Mouse (Mus musculus): ENCODE measurements around the gene Tmem38b. TPM values are rescaled to one million over a fixed set of nuclear protein-coding genes. Genes with fewer than 3 reads are reported as not detected.

The Tmem38b gene
- polyA plus RNA-seq, 1 experiment, result 11.9 TPM

GRCm38 (mm10) chr4:53818320-53818719 lies 7.5 kb upstream of the Tmem38b start:
- Histone ChIP-seq H3K4me3 (ENCODE audit: control insufficient read depth, low read depth, low read length) (no peak overlapping the region), H3K27ac (ENCODE audit: control insufficient read depth, insufficient read depth, low read depth, low read length) (no peak overlapping the region), H3K36me3 (ENCODE audit: control insufficient read depth, insufficient read depth, low read length) (no peaks in the 10 kb centered on the region)

GRCm38 (mm10) chr4:53823697-53824096 lies 2.1 kb upstream of the Tmem38b start:
- TF ChIP-seq CTCF (IDR thresholded peaks at IDR 0.05; ENCODE audit: control insufficient read depth, insufficient read depth, insufficient replicate concordance, low read depth, low read length) (no peak), POLR2A (IDR thresholded peaks at IDR 0.05; ENCODE audit: control insufficient read depth, low read depth, low read length) (no peak)
- H3K36me3 ChIP-seq (ENCODE audit: control insufficient read depth, insufficient read depth, low read length), result no peaks in the 10 kb centered on the region
- no peak overlapping the region for H3K4me3 ChIP-seq (ENCODE audit: control insufficient read depth, low read depth, low read length)
- peaks cover 2% of the 10 kb centered on the region; the same call in 1 of the 2 replicates for H3K4me1 ChIP-seq (ENCODE audit: control insufficient read depth, insufficient read depth, low read length)
- no peaks in the 10 kb centered on the region for H3K27me3 ChIP-seq (ENCODE audit: control insufficient read depth, insufficient read depth, low read length)
- H3K27ac ChIP-seq (ENCODE audit: control insufficient read depth, insufficient read depth, low read depth, low read length), result no peak overlapping the region

More at GRCm38 (mm10) chr4:53818320-53818719, 7.5 kb upstream of the Tmem38b start:
- no peaks in the 10 kb centered on the region for H3K4me1 ChIP-seq (ENCODE audit: control insufficient read depth, insufficient read depth, low read length)
- no peaks in the 10 kb centered on the region for H3K27me3 ChIP-seq (ENCODE audit: control insufficient read depth, insufficient read depth, low read length)
- no peak for TF ChIP-seq CTCF (IDR thresholded peaks at IDR 0.05; ENCODE audit: control insufficient read depth, insufficient read depth, insufficient replicate concordance, low read depth, low read length)
- TF ChIP-seq POLR2A (IDR thresholded peaks at IDR 0.05; ENCODE audit: control insufficient read depth, low read depth, low read length), result no peak

- no peaks in the 10 kb centered on the region for H3K27me3 ChIP-seq (ENCODE audit: control insufficient read depth, insufficient read depth, low read length)
- H3K27ac ChIP-seq (ENCODE audit: control insufficient read depth, insufficient read depth, low read depth, low read length), result no peak overlapping the region
- no peak overlapping the region for H3K4me3 ChIP-seq (ENCODE audit: control insufficient read depth, low read depth, low read length)
- H3K36me3 ChIP-seq (ENCODE audit: control insufficient read depth, insufficient read depth, low read length), result no peaks in the 10 kb centered on the region
- TF ChIP-seq POLR2A (IDR thresholded peaks at IDR 0.05; ENCODE audit: control insufficient read depth, low read depth, low read length), result no peak
- TF ChIP-seq CTCF (IDR thresholded peaks at IDR 0.05; ENCODE audit: control insufficient read depth, insufficient read depth, insufficient replicate concordance, low read depth, low read length), result no peak
- peaks cover 3% of the 10 kb centered on the region; the same call in 1 of the 2 replicates for H3K4me1 ChIP-seq (ENCODE audit: control insufficient read depth, insufficient read depth, low read length)
These were observed 1.0 kb upstream of the Tmem38b start for GRCm38 (mm10) chr4:53824831-53825230.

- H3K4me1 ChIP-seq (ENCODE audit: control insufficient read depth, insufficient read depth, low read length), result peaks cover 3% of the 10 kb centered on the region; the same call in 1 of the 2 replicates
- no peaks in the 10 kb centered on the region for H3K36me3 ChIP-seq (ENCODE audit: control insufficient read depth, insufficient read depth, low read length)
- H3K27me3 ChIP-seq (ENCODE audit: control insufficient read depth, insufficient read depth, low read length), result no peaks in the 10 kb centered on the region
- TF ChIP-seq POLR2A (IDR thresholded peaks at IDR 0.05; ENCODE audit: control insufficient read depth, low read depth, low read length) (no peak), CTCF (IDR thresholded peaks at IDR 0.05; ENCODE audit: control insufficient read depth, insufficient read depth, insufficient replicate concordance, low read depth, low read length) (no peak)
- peak overlapping the region; percentile 82; the same call in 1 of the 2 replicates for H3K4me3 ChIP-seq (ENCODE audit: control insufficient read depth, low read depth, low read length)
- peak overlapping the region; percentile 92 for H3K27ac ChIP-seq (ENCODE audit: control insufficient read depth, insufficient read depth, low read depth, low read length)
These were observed 900 bp downstream of the Tmem38b start for GRCm38 (mm10) chr4:53826641-53827248.

- Histone ChIP-seq H3K4me1 (ENCODE audit: control insufficient read depth, insufficient read depth, low read length) (peaks cover 3% of the 10 kb centered on the region; the same call in 1 of the 2 replicates), H3K4me3 (ENCODE audit: control insufficient read depth, low read depth, low read length) (no peak overlapping the region), H3K36me3 (ENCODE audit: control insufficient read depth, insufficient read depth, low read length) (0 out of 2 replicates have a peak, but pooled peaks cover under 1% of the 10 kb centered on the region), H3K27ac (ENCODE audit: control insufficient read depth, insufficient read depth, low read depth, low read length) (no peak overlapping the region), H3K27me3 (ENCODE audit: control insufficient read depth, insufficient read depth, low read length) (no peaks in the 10 kb centered on the region)
- no peak for TF ChIP-seq POLR2A (IDR thresholded peaks at IDR 0.05; ENCODE audit: control insufficient read depth, low read depth, low read length)
- TF ChIP-seq CTCF (IDR thresholded peaks at IDR 0.05; ENCODE audit: control insufficient read depth, insufficient read depth, insufficient replicate concordance, low read depth, low read length), result no peak
These were observed 2.0 kb downstream of the Tmem38b start for GRCm38 (mm10) chr4:53827869-53828268.

- H3K36me3 ChIP-seq (ENCODE audit: control insufficient read depth, insufficient read depth, low read length), result 0 out of 2 replicates have a peak, but pooled peaks cover 2% of the 10 kb centered on the region
- TF ChIP-seq CTCF (IDR thresholded peaks at IDR 0.05; ENCODE audit: control insufficient read depth, insufficient read depth, insufficient replicate concordance, low read depth, low read length), result no peak
- no peak for TF ChIP-seq POLR2A (IDR thresholded peaks at IDR 0.05; ENCODE audit: control insufficient read depth, low read depth, low read length)
- H3K27ac ChIP-seq (ENCODE audit: control insufficient read depth, insufficient read depth, low read depth, low read length), result peak overlapping the region; percentile 42; the same call in 1 of the 2 replicates
- H3K27me3 ChIP-seq (ENCODE audit: control insufficient read depth, insufficient read depth, low read length), result no peaks in the 10 kb centered on the region
- H3K4me3 ChIP-seq (ENCODE audit: control insufficient read depth, low read depth, low read length), result no peak overlapping the region
- peaks cover 3% of the 10 kb centered on the region; the same call in 1 of the 2 replicates for H3K4me1 ChIP-seq (ENCODE audit: control insufficient read depth, insufficient read depth, low read length)
These were observed 3.1 kb downstream of the Tmem38b start for GRCm38 (mm10) chr4:53828914-53829313.

- Histone ChIP-seq H3K4me1 (ENCODE audit: control insufficient read depth, insufficient read depth, low read length) (peaks cover 3% of the 10 kb centered on the region; the same call in 1 of the 2 replicates), H3K4me3 (ENCODE audit: control insufficient read depth, low read depth, low read length) (no peak overlapping the region), H3K36me3 (ENCODE audit: control insufficient read depth, insufficient read depth, low read length) (0 out of 2 replicates have a peak, but pooled peaks cover 2% of the 10 kb centered on the region), H3K27me3 (ENCODE audit: control insufficient read depth, insufficient read depth, low read length) (no peaks in the 10 kb centered on the region), H3K27ac (ENCODE audit: control insufficient read depth, insufficient read depth, low read depth, low read length) (no peak overlapping the region)
- TF ChIP-seq POLR2A (IDR thresholded peaks at IDR 0.05; ENCODE audit: control insufficient read depth, low read depth, low read length) (no peak), CTCF (IDR thresholded peaks at IDR 0.05; ENCODE audit: control insufficient read depth, insufficient read depth, insufficient replicate concordance, low read depth, low read length) (no peak)
These were observed 4.2 kb downstream of the Tmem38b start for GRCm38 (mm10) chr4:53830016-53830415.

All from testis, adult 2 months (tissue).